Mouse (Mus musculus): ENCODE measurements at regions not wholly inside any gene's neighbourhood (a gene's known extent, or its start where the extent isn't known, plus 50 kb on each side); places are given as distances from the start of the nearest gene placed in this dataset.
A peak's percentile ranks its signal among the peaks of the same experiment; 100 is the strongest.
"Not testable (repeated sequence)": the region's sequence is repeated elsewhere in the genome, so short reads cannot be mapped to it uniquely, and the experiment has no call there.

- DNase-seq (ENCODE audit: inconsistent age in 2 of 2, low spot score in 1 of 2) = no peak
These were observed 55.4 kb upstream of the Bnc1 start for GRCm38 (mm10) chr7:82047456-82047855.

GRCm38 (mm10) chr7:82053411-82053810 lies 61.3 kb upstream of the Bnc1 start:
- no peak for DNase-seq (ENCODE audit: inconsistent age in 2 of 2, low spot score in 1 of 2)

- peak; percentile 85 to 89 for DNase-seq (ENCODE audit: inconsistent age in 2 of 2, low spot score in 1 of 2)
These were observed 64.6 kb upstream of the Bnc1 start for GRCm38 (mm10) chr7:82056551-82057230.

DNA sequence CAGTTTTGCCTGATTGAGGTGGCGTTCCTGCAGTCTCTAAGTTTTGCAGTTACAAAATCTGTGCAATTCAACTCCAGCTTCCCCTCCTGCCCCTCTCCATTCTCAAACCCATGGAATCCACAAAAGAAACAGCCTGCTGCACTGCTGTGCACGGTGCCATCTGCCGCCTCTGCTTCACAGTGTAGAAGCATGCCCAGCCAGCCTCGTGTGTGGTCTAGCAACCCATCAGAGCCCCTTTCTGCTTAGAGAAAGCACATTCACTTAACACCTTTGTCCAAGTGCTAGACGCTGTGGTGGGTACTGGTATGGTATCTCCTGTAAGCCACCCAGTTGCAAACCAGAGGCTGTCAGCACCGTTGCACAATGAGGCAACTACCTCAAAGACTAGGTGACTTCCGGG lies 71.3 kb upstream of the Bnc1 start:
- DNase-seq (ENCODE audit: inconsistent age in 2 of 2, low spot score in 1 of 2) = no peak

GRCm38 (mm10) chr7:82069629-82070450 lies 77.7 kb upstream of the Bnc1 start:
- DNase-seq (ENCODE audit: inconsistent age in 2 of 2, low spot score in 1 of 2) = no peak

DNA sequence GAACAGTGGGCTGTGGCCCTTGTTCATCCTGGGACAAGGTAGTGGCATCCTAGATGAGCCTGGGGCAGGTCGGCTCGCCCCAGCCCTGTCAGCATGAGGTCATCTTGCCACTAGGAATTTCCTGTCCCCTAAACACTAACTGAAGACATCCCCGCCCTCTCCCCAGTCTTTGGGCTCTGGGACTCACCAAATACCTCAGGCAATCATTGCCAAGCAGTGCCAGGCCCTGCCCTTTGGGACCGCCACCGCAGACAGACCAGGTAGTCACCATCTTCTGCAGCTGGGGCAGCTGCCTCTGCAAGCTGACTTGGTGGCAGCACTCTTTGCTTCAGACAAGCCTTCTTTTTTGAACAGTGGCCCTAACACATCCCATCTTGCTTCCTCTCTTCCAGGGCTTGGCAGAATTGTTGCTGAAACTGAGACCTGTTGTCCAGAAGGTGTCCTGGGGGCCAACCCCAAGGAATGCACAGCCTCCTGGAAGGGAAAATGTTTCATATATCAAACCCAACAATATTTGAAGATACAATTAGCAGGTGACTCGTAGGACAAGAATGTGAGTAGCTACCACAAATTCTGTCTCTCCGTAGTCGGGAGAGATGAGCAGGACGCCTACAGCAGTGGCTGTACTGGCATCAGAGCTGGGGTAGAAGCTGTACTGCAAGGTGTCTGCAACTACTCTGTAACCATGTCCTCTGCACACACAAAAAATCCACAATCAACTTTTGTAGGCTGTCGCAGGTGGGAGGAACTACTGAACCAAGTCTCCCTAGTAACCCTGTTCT lies 79.0 kb upstream of the Bnc1 start:
- no peak for DNase-seq (ENCODE audit: inconsistent age in 2 of 2, low spot score in 1 of 2)

- no peak for DNase-seq (ENCODE audit: inconsistent age in 2 of 2, low spot score in 1 of 2)
These were observed 83.3 kb upstream of the Bnc1 start for GRCm38 (mm10) chr7:82075359-82075758.

DNA sequence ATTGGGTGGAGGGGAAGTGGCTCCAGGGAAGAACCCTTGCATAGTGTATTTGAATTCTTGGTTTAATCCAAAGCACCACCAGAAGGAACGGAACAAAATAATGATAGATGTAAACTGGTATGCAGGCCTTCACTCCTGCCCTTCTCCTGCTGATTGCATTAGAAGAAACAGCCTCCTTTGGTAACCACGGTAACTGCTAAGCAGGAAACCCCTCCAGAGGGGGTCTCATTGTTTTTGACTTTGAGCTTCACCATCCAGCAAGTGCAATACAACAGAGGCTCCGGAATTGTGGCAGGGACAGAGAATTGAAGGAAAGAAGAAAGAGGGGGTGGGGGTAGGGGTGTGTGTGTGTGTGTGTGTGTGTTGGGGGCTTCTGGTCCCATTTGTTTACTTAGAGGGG lies 89.8 kb upstream of the Bnc1 start:
- no peak for DNase-seq (ENCODE audit: inconsistent age in 2 of 2, low spot score in 1 of 2)

DNA sequence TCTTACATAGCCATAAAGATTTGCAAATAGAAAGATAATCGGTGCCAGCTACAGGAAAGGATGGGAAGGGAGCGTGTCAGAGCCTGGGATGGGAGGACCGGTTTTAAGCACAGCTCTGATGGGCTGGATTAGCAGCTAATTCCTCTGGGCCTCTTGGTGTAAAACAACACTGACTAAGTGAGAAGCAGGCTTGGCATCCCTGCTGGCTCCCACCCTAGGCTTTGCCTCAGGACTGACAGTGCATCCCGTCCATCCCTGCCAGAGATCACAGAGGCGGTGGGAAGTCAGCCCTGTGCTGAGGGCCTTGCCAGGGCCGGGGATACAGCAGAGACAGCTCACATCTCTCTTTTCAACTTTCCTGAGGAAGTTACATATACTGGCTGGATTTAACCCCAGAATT lies 90.8 kb upstream of the Sh3gl3 start:
- no peak for DNase-seq (ENCODE audit: inconsistent age in 2 of 2, low spot score in 1 of 2)

GRCm38 (mm10) chr7:82084473-82084872 lies 89.2 kb upstream of the Sh3gl3 start:
- no peak for DNase-seq (ENCODE audit: inconsistent age in 2 of 2, low spot score in 1 of 2)

DNA sequence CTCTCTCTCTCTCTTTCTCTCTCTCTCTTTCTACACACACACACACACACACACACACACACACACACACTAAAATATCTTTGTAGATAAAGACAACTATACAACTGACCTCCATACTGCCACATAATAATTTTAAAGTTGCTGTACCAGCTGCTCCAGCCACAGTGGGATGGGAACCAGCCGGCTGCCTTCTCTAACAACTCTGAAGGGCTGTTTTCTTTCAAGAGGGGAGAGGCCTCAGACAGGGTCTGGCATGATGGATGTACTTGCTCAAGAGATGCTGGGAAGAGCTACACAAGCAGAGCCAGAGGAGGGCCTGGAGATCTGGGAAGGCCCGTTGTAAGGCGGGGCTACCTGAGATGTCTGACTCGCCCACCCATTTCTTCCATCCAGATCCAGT lies 88.4 kb upstream of the Sh3gl3 start:
- DNase-seq (ENCODE audit: inconsistent age in 2 of 2, low spot score in 1 of 2) = no peak

DNA sequence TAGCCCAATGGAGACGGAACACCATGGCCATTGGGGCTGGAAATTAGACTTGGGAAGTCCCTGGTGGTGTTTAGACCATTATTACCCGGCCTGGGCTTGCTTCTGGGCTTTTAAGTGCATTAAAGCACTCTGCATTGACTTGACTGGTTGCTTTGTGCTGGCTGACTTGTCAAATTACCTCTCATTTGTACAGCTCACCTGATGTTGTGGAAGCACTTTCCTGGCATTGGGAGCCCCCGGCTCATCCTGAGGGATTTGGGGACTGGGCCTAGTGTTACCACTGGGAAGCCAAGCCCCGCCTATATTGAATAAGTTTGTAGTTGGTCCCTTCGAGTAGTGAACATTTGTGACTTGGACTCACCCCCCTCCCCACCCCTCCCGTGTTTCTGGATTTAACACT lies 75.5 kb upstream of the Sh3gl3 start:
- no peak for DNase-seq (ENCODE audit: inconsistent age in 2 of 2, low spot score in 1 of 2)

DNA sequence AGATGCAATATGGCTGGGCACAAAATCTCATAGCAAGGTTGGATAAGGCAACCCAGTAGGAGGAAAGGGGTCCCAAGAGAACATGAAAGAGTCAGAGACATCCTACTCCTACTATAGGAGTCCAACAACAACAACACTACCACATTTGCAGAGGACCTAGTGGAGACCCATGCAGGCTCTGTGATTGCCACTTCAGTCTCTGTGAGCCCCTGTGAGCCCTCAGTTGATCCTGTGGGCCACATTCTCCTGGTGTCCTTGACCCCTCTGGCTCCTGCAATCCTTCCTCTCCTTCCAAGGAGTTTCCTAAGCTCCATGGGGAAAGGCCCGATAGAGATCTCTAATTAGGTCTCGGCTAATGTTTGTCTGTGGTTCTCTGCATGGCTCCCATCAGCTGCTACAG lies 72.3 kb upstream of the Sh3gl3 start:
- no peak for DNase-seq (ENCODE audit: inconsistent age in 2 of 2, low spot score in 1 of 2)

DNA sequence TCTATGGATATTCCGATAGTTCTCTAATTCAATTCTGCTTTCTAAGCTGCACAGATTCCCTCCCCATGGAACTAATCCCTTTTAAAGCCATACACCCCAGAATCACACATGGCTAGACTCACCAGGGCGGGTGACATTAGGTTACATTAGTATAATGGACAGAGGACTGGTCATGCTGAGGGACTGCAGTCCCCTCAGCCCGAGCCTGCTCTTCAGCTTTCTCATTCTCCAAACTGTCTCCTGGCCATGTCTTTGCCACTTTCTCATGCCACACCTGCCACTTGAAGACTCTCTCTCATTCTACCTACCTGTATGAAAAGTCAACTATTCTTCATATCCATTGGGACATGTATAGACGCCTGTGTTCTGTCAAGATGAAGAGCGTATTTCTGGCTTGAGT lies 68.0 kb upstream of the Sh3gl3 start:
- DNase-seq (ENCODE audit: inconsistent age in 2 of 2, low spot score in 1 of 2) = no peak

- not testable (repeated sequence) for DNase-seq (ENCODE audit: inconsistent age in 2 of 2, low spot score in 1 of 2)
These were observed 64.5 kb upstream of the Sh3gl3 start for GRCm38 (mm10) chr7:82109141-82109540.

DNA sequence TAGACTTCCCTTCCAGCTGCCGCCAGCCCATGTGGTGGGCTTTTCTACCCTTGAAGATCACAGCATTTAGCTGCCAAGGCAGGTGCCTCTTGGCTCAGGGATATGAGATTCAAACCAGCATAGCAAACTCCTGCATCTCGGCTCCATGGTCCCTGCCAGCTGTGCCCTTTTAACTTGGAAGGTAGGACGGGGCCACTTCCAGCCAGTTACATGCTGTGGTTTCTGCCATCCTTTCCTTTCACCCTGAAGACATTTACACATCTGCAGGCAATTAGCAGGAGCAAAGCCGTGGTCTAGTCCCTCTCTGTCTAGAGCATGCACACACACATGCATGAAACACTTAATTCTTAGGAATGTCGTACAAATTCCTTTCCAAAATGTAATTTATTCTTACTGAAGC lies 64.1 kb upstream of the Sh3gl3 start:
- no peak for DNase-seq (ENCODE audit: inconsistent age in 2 of 2, low spot score in 1 of 2)

GRCm38 (mm10) chr7:82109977-82110376 lies 63.7 kb upstream of the Sh3gl3 start:
- DNase-seq (ENCODE audit: inconsistent age in 2 of 2, low spot score in 1 of 2) = no peak

- DNase-seq (ENCODE audit: inconsistent age in 2 of 2, low spot score in 1 of 2) = no peak
These were observed 61.6 kb upstream of the Sh3gl3 start for GRCm38 (mm10) chr7:82112046-82112445.

DNA sequence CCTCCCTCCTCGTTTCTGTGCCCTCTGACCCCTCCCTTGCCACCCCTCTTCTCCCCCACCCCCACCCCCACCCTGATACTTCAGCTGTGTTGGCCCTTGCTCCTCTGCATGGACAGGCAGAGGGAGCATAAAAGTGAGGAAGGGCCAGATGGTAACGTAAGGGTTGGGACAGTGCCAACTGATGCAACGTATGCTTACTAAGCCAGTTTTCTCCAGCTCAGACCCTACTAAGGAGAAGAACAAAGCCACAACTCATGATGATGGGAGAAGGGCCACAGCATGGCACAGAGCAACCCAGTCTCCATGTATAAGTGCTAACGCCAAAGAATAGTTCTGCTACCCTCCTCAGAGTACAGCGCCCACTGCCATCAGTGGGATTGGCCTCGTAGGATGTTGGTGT lies 58.0 kb upstream of the Sh3gl3 start:
- no peak for DNase-seq (ENCODE audit: inconsistent age in 2 of 2, low spot score in 1 of 2)

DNA sequence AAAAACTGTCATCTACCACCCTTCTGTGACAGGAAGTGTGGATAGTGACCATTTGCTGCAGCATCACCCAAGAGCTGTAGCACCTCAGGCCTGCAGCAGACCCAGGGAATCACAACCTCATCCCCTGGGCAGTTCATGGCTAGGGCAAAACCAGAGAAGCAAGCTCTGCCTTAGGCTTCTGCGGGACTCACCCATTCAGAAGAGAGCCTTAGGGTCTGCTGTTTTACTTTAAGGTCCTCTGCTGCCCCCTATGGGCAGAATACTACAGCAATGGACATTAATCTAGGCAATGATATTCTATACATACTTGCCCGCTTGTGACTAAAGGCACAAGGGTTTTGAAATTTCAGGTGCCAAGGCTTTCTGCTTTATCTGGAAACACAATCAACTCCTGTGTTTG lies 54.4 kb upstream of the Sh3gl3 start:
- peak; percentile 47 to 86 for DNase-seq (ENCODE audit: inconsistent age in 2 of 2, low spot score in 1 of 2)

- no peak for DNase-seq (ENCODE audit: inconsistent age in 2 of 2, low spot score in 1 of 2)
These were observed 53.8 kb upstream of the Sh3gl3 start for GRCm38 (mm10) chr7:82119866-82120265.

GRCm38 (mm10) chr7:82121746-82122145 lies 51.9 kb upstream of the Sh3gl3 start:
- peak; percentile 43 to 86 for DNase-seq (ENCODE audit: inconsistent age in 2 of 2, low spot score in 1 of 2)
